Mouse (Mus musculus) liver, embryonic 15.5 days (tissue): Measurements from ENCODE around the gene Gemin5. TPM values are rescaled to one million over a fixed set of nuclear protein-coding genes. Genes with fewer than 3 reads are reported as not detected.

ENCODE experiments used
- ATAC-seq: fragments of 200-750 bp; cut with Nextera tagmentation; 2 replicates; pipeline ENCODE4 v1.8.0; 2017; ENCODE audit warnings: moderate number of reproducible peaks, mild to moderate bottlenecking, moderate library complexity; ENCODE audit not compliant: insufficient read depth
- H3K27ac ChIP-seq: fragments of 300-500 bp; sonication (generic); replicated peaks from 2 replicates; pipeline ENCODE4 v1.5.1; 2015; ENCODE audit warnings: mild to moderate bottlenecking, inconsistent platforms
- H3K27me3 ChIP-seq: fragments of 300-500 bp; sonication (generic); 2 replicates; pipeline ENCODE4 v1.6.1; 2015; ENCODE audit warnings: mild to moderate bottlenecking, inconsistent platforms
- H3K36me3 ChIP-seq: fragments of 300-500 bp; sonication (generic); replicated peaks from 2 replicates; pipeline ENCODE4 v1.6.1; 2015; ENCODE audit warnings: moderate library complexity, mild to moderate bottlenecking, inconsistent platforms
- H3K4me1 ChIP-seq: fragments of 300-500 bp; sonication (generic); replicated peaks from 2 replicates; pipeline ENCODE4 v1.6.1; 2015; ENCODE audit warnings: inconsistent platforms
- H3K4me2 ChIP-seq: fragments of 300-500 bp; sonication (generic); 2 replicates; pipeline ENCODE4 v1.6.1; 2015; ENCODE audit warnings: moderate library complexity, mild to moderate bottlenecking, inconsistent platforms
- H3K4me3 ChIP-seq: fragments of 300-500 bp; sonication (generic); replicated peaks from 2 replicates; pipeline ENCODE4 v1.5.1; 2015; ENCODE audit warnings: mild to moderate bottlenecking, inconsistent platforms
- H3K9ac ChIP-seq: fragments of 300-500 bp; sonication (generic); 2 replicates; pipeline ENCODE4 v1.6.1; 2015; ENCODE audit warnings: moderate library complexity, mild to moderate bottlenecking, inconsistent platforms
- H3K9me3 ChIP-seq: fragments of 300-500 bp; sonication (generic); replicated peaks from 2 replicates; pipeline ENCODE4 v1.6.1; 2016; ENCODE audit warnings: inconsistent platforms
- WGBS: fragments of 180-500 bp; shearing (Covaris S2); methylation state at CpG from one replicate; pipeline ENCODE4 v1.1.7; 2015; ENCODE audit warnings: mixed read lengths; ENCODE audit not compliant: insufficient replicate concordance; 5-methylcytosine and 5-hydroxymethylcytosine counted together
- polyA plus RNA-seq: library from polyadenylated mRNA; unstranded; fragments of >200 nt; fragmentation: Nextera tagmentation; extraction: Ambion mirVana; gene quantifications from 2 replicates; pipeline ENCODE4 v1.2.1, GENCODE M21; 2015

Gemin5 gene
- polyA plus RNA-seq, 1 experiment from 2014 or later, result 9.3 TPM

GRCm38 (mm10) chr11:58171459-58172091 lies 3.2 kb upstream of the Gemin5 start, which contains the start of gene Mrpl22:
Gene Mrpl22, plus strand, starts transcription at chr11:58171661.
- H3K4me3 ChIP-seq, result peak within 1 kb of the TSS; percentile 71
- 0 out of 2 replicates have a peak, but pooled peaks cover 3% of the 10 kb centered on the region for H3K9me3 ChIP-seq
- peak; percentile 68 for ATAC-seq
- H3K36me3 ChIP-seq, result peaks cover 39% of the 10 kb centered on the region
- peak within 1 kb of the TSS; percentile 68 for H3K27ac ChIP-seq
- peak within 1 kb of the TSS; percentile 79 for H3K4me2 ChIP-seq
- H3K27me3 ChIP-seq, result no peaks in the 10 kb centered on the region
- H3K9ac ChIP-seq, result peak within 1 kb of the TSS; percentile 65
- H3K4me1 ChIP-seq, result peaks cover 56% of the 10 kb centered on the region
- WGBS, result under 1% methylated on average over 34 of the region's 34 CpGs

- 53% methylated on average over 4 of the region's 4 CpGs for WGBS
- H3K4me1 ChIP-seq, result peaks cover 56% of the 10 kb centered on the region
- H3K27ac ChIP-seq, result peak overlapping the region; percentile 42; the same call in 1 of the 2 replicates
- no peaks in the 10 kb centered on the region for H3K27me3 ChIP-seq
- peaks cover 39% of the 10 kb centered on the region for H3K36me3 ChIP-seq
- H3K9me3 ChIP-seq, result 0 out of 2 replicates have a peak, but pooled peaks cover 3% of the 10 kb centered on the region
- H3K4me2 ChIP-seq, result no peak overlapping the region
- no peak overlapping the region for H3K9ac ChIP-seq
- no peak for ATAC-seq
- no peak overlapping the region for H3K4me3 ChIP-seq
Observed at GRCm38 (mm10) chr11:58169666-58170065, 1.3 kb upstream of the Gemin5 start.

- peak overlapping the region; percentile 74 for H3K27ac ChIP-seq
- peak overlapping the region; percentile 95 for H3K4me3 ChIP-seq
- under 1% methylated on average over 8 of the region's 8 CpGs for WGBS
- H3K4me2 ChIP-seq, result peak overlapping the region; percentile 94
- no peaks in the 10 kb centered on the region for H3K27me3 ChIP-seq
- H3K4me1 ChIP-seq, result peaks cover 44% of the 10 kb centered on the region
- H3K9ac ChIP-seq, result peak overlapping the region; percentile 90
- ATAC-seq, result no peak
- peaks cover 39% of the 10 kb centered on the region for H3K36me3 ChIP-seq
- H3K9me3 ChIP-seq, result no peaks in the 10 kb centered on the region
Observed at GRCm38 (mm10) chr11:58167822-58168166, 545 bp downstream of the Gemin5 start.

- no peaks in the 10 kb centered on the region for H3K27me3 ChIP-seq
- no peak overlapping the region for H3K9ac ChIP-seq
- no peak for ATAC-seq
- no peak overlapping the region for H3K4me3 ChIP-seq
- no peak overlapping the region for H3K27ac ChIP-seq
- H3K4me2 ChIP-seq, result no peak overlapping the region
- peaks cover 27% of the 10 kb centered on the region for H3K4me1 ChIP-seq
- H3K36me3 ChIP-seq, result peaks cover 58% of the 10 kb centered on the region
- 79% methylated on average over 2 of the region's 2 CpGs for WGBS
- no peaks in the 10 kb centered on the region for H3K9me3 ChIP-seq
Observed at GRCm38 (mm10) chr11:58165072-58165471, 3.3 kb downstream of the Gemin5 start.

- H3K27me3 ChIP-seq, result no peaks in the 10 kb centered on the region
- no peak overlapping the region for H3K4me2 ChIP-seq
- H3K36me3 ChIP-seq, result peaks cover 81% of the 10 kb centered on the region
- WGBS, result 45% methylated on average over 3 of the region's 3 CpGs
- H3K27ac ChIP-seq, result no peak overlapping the region
- ATAC-seq, result peak; percentile 54; the same call in 1 of the 2 replicates
- H3K9me3 ChIP-seq, result no peaks in the 10 kb centered on the region
- H3K4me3 ChIP-seq, result no peak overlapping the region
- H3K9ac ChIP-seq, result no peak overlapping the region
- peaks cover 3% of the 10 kb centered on the region; the same call in 1 of the 2 replicates for H3K4me1 ChIP-seq
Observed at GRCm38 (mm10) chr11:58156871-58157270, 11.5 kb downstream of the Gemin5 start.

GRCm38 (mm10) chr11:58155458-58155857 lies 12.9 kb downstream of the Gemin5 start:
- peaks cover 3% of the 10 kb centered on the region; the same call in 1 of the 2 replicates for H3K4me1 ChIP-seq
- no peak for ATAC-seq
- peaks cover 80% of the 10 kb centered on the region for H3K36me3 ChIP-seq
- no peak overlapping the region for H3K9ac ChIP-seq
- WGBS, result 79% methylated on average over 9 of the region's 9 CpGs
- H3K9me3 ChIP-seq, result no peaks in the 10 kb centered on the region
- no peak overlapping the region for H3K27ac ChIP-seq
- H3K4me3 ChIP-seq, result no peak overlapping the region
- no peak overlapping the region for H3K4me2 ChIP-seq
- H3K27me3 ChIP-seq, result no peaks in the 10 kb centered on the region

- peaks cover 89% of the 10 kb centered on the region for H3K36me3 ChIP-seq
- no peak overlapping the region for H3K9ac ChIP-seq
- H3K4me1 ChIP-seq, result no peaks in the 10 kb centered on the region
- no peak for ATAC-seq
- no peaks in the 10 kb centered on the region for H3K9me3 ChIP-seq
- no peaks in the 10 kb centered on the region for H3K27me3 ChIP-seq
- H3K27ac ChIP-seq, result no peak overlapping the region
- no peak overlapping the region for H3K4me3 ChIP-seq
- 75% methylated on average over 5 of the region's 5 CpGs for WGBS
- no peak overlapping the region for H3K4me2 ChIP-seq
Observed at GRCm38 (mm10) chr11:58146241-58146640, 22.1 kb downstream of the Gemin5 start.

GRCm38 (mm10) chr11:58143704-58144426 lies 24.5 kb downstream of the Gemin5 start:
- H3K4me3 ChIP-seq, result no peak overlapping the region
- no peak overlapping the region for H3K4me2 ChIP-seq
- 69% methylated on average over 9 of the region's 9 CpGs for WGBS
- peaks cover 91% of the 10 kb centered on the region for H3K36me3 ChIP-seq
- H3K9me3 ChIP-seq, result no peaks in the 10 kb centered on the region
- H3K27me3 ChIP-seq, result no peaks in the 10 kb centered on the region
- H3K9ac ChIP-seq, result no peak overlapping the region
- no peaks in the 10 kb centered on the region for H3K4me1 ChIP-seq
- no peak overlapping the region for H3K27ac ChIP-seq
- ATAC-seq, result no peak

- Histone ChIP-seq H3K27ac (no peak overlapping the region), H3K9me3 (no peaks in the 10 kb centered on the region), H3K4me3 (no peak overlapping the region), H3K9ac (no peak overlapping the region), H3K27me3 (no peaks in the 10 kb centered on the region), H3K36me3 (peaks cover 95% of the 10 kb centered on the region), H3K4me2 (no peak overlapping the region), H3K4me1 (no peaks in the 10 kb centered on the region)
- WGBS, result 73% methylated on average over 3 of the region's 3 CpGs
- no peak for ATAC-seq
Observed at GRCm38 (mm10) chr11:58139466-58139865, 28.9 kb downstream of the Gemin5 start.

- no peak overlapping the region for H3K9ac ChIP-seq
- no peak for ATAC-seq
- no peak overlapping the region for H3K4me3 ChIP-seq
- peaks cover 95% of the 10 kb centered on the region for H3K36me3 ChIP-seq
- no peaks in the 10 kb centered on the region for H3K9me3 ChIP-seq
- no peaks in the 10 kb centered on the region for H3K4me1 ChIP-seq
- no peak overlapping the region for H3K4me2 ChIP-seq
- no peak overlapping the region for H3K27ac ChIP-seq
- WGBS, result 69% methylated on average over 11 of the region's 11 CpGs
- no peaks in the 10 kb centered on the region for H3K27me3 ChIP-seq
Observed at GRCm38 (mm10) chr11:58138821-58139220, 29.5 kb downstream of the Gemin5 start.

- H3K4me2 ChIP-seq, result no peak overlapping the region
- no peaks in the 10 kb centered on the region for H3K9me3 ChIP-seq
- no peak overlapping the region for H3K9ac ChIP-seq
- H3K4me3 ChIP-seq, result no peak overlapping the region
- H3K27ac ChIP-seq, result no peak overlapping the region
- ATAC-seq, result no peak
- H3K27me3 ChIP-seq, result no peaks in the 10 kb centered on the region
- WGBS, result 76% methylated on average over 6 of the region's 6 CpGs
- peaks cover 97% of the 10 kb centered on the region for H3K36me3 ChIP-seq
- H3K4me1 ChIP-seq, result no peaks in the 10 kb centered on the region
Observed at GRCm38 (mm10) chr11:58136677-58137076, 31.7 kb downstream of the Gemin5 start.
